Mouse (Mus musculus) NIH3T3 (cell line): ENCODE results near the gene Polr3h.

ENCODE experiments used
- DNase-seq: peaks from one replicate; pipeline ENCODE4 v3.0.0-alpha.2; 2012; ENCODE audit warnings: low read depth

Gene Polr3h

GRCm38 (mm10) chr15:81949476-81950131, 23.6 kb upstream of the Polr3h start:
- DNase-seq = no peak

- no peak for DNase-seq
Observed at GRCm38 (mm10) chr15:81949076-81949475, 23.0 kb upstream of the Polr3h start.

GRCm38 (mm10) chr15:81943176-81943749, 17.2 kb upstream of the Polr3h start:
- DNase-seq = no peak

DNA sequence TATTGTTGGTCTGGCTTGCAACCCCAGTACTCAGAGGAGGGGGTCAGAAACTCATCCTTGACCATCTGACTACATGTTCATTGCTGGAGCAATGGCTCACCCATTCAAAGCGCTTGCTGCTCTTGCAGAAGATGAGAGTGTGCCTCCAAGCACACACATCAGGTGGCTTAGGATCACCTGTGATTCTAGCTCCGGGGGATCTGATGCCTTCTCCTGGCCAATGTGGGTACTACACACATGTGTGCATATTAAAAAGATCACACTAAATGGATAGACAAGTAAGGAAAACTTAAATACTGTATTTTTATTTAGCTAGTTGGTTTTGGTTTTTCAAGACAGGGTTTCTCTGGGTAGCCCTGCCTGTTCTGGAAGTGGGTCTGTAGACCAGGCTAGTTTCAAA, 15.0 kb upstream of the Polr3h start:
- DNase-seq = no peak

- DNase-seq = no peak
Observed at GRCm38 (mm10) chr15:81940219-81940618, 14.2 kb upstream of the Polr3h start.

DNA sequence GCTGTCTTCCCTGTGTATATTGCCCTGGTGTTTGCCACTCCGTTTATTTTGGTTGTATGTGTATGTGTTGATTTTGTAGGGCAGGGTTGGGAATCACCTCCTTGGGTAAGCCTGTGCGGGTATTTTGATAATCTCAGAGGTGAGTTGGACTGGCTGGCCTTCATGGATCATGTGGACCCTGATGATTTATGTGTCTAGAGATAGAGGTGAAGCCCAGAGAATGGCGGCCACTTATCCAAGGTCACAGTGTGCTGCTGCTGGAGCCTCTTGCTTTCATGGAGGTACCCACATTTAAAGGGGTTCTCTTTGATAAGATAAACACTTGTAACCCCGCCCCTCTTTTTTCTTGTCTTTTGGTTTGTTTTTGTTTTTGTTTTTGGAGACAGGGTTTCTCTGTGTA, 13.7 kb upstream of the Polr3h start:
- DNase-seq = no peak

- peak; percentile 25 for DNase-seq
Observed at GRCm38 (mm10) chr15:81939157-81939715, 13.2 kb upstream of the Polr3h start.

DNA sequence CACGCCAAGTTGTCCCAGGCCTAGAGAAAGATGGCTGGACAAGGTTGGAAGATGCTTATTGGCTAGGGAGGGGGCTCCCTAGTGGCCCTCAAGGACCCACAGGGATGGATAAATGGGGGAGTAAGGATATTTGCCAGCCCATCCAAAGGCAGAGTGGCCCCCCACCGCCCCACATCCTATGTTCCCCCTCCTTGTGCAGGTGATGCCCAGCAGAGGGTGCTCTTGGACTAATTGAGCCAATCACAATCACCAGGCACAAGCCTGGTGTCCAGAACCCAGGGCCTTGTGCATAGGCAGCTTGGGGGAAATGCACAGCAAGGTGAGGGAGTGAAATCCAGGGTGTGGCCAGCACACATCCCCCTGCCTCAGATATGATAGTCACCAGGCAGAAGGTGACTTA, 12.2 kb upstream of the Polr3h start:
- DNase-seq = peak; percentile 77

DNA sequence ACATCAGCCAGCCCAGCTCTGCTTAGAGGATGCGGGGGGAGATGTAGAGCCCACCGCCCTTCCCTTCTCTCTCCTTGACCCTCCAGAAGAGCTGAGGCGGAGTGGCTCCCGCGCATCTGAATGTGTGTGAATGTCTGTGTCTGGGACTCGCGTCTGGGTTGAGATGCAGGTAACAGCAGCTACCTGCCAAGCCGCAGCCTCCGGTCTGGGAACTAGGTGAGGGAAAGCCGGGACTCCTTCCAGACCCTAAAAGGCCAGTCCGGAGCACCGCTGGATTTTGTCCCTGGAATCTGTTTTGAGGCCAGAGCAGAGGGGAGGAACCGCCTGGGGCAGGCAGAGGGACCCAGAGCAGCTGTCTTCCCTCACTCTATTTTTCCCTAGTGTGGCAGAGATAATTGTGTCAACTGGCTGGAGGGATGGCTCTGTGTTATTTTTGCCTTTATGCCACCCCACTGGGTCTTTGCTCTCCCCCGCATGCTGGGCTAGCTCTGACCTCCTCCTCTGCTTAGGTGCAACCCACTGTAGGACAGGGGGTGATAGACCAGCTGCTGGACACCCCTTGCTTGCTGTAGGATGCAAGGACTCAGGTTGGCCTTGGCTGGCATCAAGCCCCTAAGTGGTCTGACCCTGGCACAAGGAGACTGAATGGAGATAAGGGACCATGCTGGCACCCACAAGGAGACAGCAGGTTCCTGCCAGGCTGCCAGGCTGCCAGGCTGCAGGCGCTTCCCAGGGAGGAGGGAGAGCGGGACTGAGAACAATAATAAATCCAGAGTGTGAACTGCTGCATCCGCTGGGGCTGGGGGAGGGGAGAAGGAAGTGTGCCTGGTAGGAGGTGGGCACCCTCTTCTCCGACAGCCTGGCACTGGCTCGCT, 11.3 kb upstream of the Polr3h start:
- no peak for DNase-seq

GRCm38 (mm10) chr15:81936679-81937078, 10.6 kb upstream of the Polr3h start, which contains the start of gene Csdc2:
Csdc2 (plus strand) TSS chr15:81936759.
- DNase-seq = peak; percentile 55

DNA sequence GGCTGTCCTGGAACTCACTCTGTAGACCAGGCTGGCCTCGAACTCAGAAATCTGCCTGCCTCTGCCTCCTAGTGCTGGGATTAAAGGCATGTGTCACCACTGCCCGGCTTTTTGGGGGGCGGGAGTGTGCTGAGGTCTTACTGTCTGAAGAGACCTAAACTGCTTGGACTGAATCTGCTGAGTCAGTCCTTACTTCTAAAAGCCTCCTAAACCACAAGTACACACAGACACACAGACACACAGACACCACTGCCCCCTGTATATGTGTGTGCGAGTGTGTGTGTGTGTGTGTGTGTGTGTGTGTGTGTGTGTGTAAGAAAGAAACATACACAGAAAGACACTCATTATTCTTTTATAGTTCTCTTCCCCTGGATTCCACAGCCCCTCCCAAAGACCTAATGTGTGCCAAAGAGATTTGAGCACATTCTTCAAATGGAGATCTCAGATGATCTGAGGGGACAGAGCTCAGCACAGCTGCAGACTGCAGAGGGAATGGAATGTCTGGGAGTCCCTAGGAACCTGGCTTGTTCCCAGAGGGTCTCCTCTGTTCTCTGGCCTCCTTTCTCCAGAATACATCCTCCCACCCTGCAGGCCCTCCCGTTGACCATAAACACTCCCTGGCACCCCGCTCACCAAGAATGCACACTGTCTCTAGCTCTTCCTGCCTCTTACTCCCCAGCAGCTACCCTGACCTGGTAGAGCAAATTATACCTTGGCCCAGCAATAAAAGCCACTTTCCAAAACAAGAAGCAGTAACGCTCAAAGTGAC, 10.0 kb upstream of the Polr3h start:
- no peak for DNase-seq

DNA sequence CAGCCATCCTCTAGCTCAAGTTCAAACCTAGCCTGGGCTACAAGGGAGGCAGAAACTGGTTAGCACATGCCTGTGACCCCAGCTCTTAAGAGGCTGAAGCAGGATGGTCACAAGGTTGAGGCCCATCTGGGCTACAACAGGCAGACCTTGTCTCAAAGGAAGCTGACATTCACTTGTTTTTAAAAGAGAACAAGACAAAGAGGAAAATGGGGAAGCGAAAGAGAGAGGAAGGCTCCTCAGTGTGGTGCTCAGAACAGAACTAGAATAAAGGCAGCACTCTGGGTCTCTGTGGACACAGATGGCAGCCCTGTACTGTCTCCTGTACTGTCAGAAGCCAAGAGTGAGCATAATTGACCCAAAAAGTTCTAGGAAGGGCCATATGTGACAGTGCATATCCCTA, 7.9 kb upstream of the Polr3h start:
- no peak for DNase-seq

DNA sequence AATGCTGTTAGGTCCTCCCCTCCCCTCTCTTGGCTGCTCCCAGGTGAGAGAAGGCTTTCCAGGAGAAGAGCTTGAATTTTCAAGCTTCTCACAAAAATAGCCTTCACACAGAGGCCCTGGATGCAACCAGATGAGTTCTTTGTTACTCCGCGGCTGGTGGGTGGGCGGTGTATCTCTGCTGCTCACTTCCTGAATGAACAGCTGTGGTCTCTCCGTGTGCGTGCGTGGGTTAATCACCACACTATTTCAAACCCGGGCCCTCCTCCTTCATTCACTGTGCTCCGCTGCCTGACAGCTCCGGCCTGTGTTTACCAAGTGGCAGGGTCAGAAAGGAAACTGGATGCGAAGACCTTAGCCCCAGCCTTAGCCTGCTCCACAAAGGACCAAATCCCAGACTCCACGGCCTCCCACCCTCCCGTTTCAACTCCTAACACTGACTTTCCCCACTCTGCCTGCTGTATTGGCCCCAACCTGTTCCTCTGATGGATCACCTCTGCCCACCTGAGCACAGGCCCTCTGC, 7.0 kb upstream of the Polr3h start:
- no peak for DNase-seq

DNA sequence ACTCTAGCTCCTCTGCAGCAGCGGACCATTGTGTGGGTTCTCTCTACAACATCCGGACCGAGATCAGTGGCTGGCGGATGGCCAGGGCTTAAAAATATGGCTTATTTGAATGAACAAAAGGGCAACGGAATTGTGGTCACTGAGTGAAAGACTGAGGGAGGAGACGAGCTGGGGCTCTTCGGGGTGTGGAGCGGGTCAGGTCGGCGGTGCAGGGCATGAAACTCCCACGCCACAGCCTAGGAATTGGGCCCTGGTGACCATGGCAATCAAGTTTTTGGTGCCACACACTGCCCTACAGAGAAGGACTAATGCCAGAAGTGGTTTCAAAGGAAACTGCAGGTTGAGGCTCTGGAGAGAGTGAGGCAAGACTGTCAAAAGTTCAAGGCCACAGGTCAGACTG, 2.2 kb upstream of the Polr3h start:
- DNase-seq = peak; percentile 32

DNA sequence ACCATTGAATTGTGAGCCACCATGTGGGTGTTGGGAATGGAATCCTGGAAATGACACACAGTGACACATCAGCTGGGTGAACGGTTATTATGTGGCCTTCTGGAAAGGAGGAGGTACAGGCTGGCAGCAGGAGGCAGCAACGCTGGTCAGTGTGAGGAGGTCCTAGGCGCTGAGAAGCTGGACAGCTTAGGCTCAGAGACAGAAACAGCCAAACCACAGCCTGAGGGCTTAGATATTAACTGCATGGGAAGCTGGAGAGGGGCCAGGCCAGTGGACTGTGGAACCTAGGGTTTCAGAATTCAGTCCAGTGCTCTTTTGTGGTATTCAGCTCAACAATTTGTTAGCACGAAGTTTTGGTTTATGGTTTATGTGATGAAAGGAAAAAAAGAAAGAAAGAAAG, 1.7 kb upstream of the Polr3h start:
- DNase-seq = peak; percentile 76

- no peak for DNase-seq
Observed at GRCm38 (mm10) chr15:81926446-81926822, 394 bp upstream of the Polr3h start.

DNA sequence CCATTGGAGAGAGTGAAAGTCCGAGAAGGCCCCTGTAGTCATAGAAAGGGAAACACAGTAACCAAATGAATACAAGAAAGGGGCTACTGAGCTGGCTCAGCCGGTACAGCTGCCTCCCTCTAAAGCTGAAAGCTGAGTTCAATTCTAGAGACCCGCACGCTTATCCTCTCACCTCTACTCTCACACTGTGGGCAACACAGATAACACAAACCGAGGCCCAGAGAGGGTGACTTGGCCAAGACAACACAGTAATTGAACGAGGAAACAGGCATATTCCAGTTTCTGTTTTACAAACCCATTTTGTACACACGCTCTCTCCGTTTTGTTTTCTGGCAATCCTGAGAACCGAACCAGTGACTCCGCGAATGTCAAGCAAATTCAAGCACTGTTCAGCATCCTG, 1.1 kb downstream of the Polr3h start:
- no peak for DNase-seq

DNA sequence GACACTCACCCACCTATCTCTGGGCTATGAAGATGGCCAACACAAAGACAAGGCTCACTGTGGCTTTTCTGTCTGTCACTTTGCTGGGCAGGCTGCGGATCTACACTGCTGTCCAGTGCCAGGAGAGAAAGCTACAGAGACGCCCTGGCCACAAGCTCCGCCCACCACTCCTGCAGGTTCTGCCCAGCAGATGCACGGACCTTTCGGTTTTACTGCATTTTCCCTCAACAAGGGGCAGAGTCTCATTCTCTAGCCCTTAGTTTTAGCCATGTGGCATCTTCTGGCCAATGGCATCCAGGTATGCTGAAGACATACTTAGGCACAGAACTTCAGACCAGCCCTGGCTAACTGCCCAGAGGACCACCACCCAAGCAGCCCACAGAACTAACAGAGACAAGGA, 4.8 kb downstream of the Polr3h start:
- no peak for DNase-seq

GRCm38 (mm10) chr15:81920546-81921217, 5.4 kb downstream of the Polr3h start:
- no peak for DNase-seq

- DNase-seq = peak; percentile 17
Observed at GRCm38 (mm10) chr15:81919062-81919461, 7.0 kb downstream of the Polr3h start.
